Mouse (Mus musculus): Measurements from ENCODE around the gene Nmral1. TPM values are rescaled to one million over a fixed set of nuclear protein-coding genes. Genes with fewer than 3 reads are reported as not detected.

Gene Nmral1
- total and polyA plus RNA-seq, 3 experiments = 54.6 to 60.4 TPM; not detected in 1

DNA sequence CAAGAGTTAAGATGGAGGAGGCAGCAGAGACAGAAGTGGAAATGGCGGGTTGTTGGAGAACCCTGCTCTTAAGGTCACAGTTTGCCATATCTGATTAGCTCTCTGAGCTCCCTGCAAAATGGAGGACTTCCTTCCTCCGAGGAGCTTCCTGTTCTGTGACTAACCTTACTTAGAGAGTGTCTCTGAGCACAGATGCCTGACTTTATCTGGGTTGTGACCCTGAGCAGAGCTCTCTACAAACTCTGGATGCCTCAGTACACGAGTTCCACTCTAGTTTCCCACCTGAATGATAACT lies 3.7 kb upstream of the Nmral1 start (continued):
- TF ChIP-seq SIN3A (IDR thresholded peaks at IDR 0.05; ENCODE audit: low read length) (peak; percentile 11; the same call in 1 of the 2 replicates), POLR2AphosphoS2 (IDR thresholded peaks at IDR 0.05; ENCODE audit: low read length) (no peak), ZKSCAN1 (IDR thresholded peaks at IDR 0.05; ENCODE audit: low read depth, low read length) (no peak), POLR2AphosphoS5 (IDR thresholded peaks at IDR 0.05; ENCODE audit: borderline replicate concordance, low read depth, low read length) (no peak), ELF1 (IDR thresholded peaks at IDR 0.05; ENCODE audit: low read depth, low read length) (peak; percentile 38; the same call in 1 of the 2 replicates), GABPA (IDR thresholded peaks at IDR 0.05; ENCODE audit: low read depth, low read length) (no peak), TCF12 (IDR thresholded peaks at IDR 0.05; ENCODE audit: low read depth, low read length) (peak; percentile 50; the same call in 1 of the 2 replicates), EP300 (IDR thresholded peaks at IDR 0.05; ENCODE audit: low read depth in 1 of 2, low read length in 2 of 2) (peak in 1 of 2 experiments; percentile 52; a peak in 1 of 4 replicates), TBP (IDR thresholded peaks at IDR 0.05; ENCODE audit: low read depth, low read length) (peak; percentile 81; the same call in 1 of the 2 replicates)

DNA sequence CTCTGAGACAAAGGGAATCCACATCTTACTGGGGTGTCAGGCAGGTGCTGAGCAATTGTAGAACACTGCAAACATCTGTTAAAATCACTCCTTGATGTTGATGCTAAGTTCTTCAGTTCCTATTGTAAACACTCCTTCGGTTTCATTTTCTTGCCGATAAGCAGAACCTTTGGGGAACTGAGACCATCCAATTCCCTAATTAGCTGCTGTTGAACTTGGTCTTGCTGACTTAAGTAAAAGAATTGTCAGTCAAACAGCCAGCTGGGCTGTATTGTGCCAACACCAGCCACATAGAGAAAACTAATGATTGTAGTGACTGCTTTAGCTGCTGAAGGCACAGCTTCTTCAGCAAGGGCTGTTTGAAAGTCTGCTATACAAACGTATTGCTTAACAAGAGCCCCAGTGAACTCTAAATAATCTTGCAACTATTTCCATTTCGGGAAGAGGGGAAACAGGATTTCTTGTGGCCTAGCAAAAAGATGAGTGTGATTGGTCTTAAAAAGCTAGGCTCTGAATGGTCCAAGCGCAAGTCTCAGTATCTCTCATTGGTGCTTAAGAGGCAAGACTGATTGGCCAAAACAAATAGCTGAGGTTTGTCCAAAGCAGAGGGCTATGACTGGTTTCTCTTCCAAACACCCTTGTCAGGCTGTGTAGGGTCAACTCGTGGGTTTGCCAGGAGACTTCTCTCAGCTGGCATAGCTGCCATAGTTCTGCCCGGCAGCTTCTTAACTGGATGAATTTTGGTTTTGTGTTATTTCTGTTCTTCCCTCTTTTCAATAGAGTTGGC lies 3.2 kb upstream of the Nmral1 start:
- Histone ChIP-seq H3K4me3 (ENCODE audit: control insufficient read depth in 1 of 2, insufficient read depth in 1 of 2, low read depth in 2 of 2, low read length in 2 of 2) (peak overlapping the region; percentile 32 to 54), H3K27ac (ENCODE audit: control insufficient read depth, low read depth, low read length) (peak overlapping the region; percentile 81), H3K4me1 (ENCODE audit: control insufficient read depth in 1 of 2, insufficient read depth in 2 of 2, low read length in 2 of 2) (peaks cover 8 to 18% of the 10 kb centered on the region in 2 experiments; a peak in 3 of 4 replicates), H3K27me3 (ENCODE audit: control insufficient read depth in 1 of 2, insufficient read depth in 2 of 2, low read length in 2 of 2) (no peaks in the 10 kb centered on the region), H3K79me2 (ENCODE audit: control insufficient read depth, insufficient read depth, low read length, poor library complexity) (peaks cover 23% of the 10 kb centered on the region), H3K9me3 (replicated peaks; ENCODE audit: insufficient read depth, low read length) (no peaks in the 10 kb centered on the region), H3K9ac (ENCODE audit: control insufficient read depth, low read depth, low read length, poor library complexity, severe bottlenecking) (peak overlapping the region; percentile 31), H3K36me3 (ENCODE audit: control insufficient read depth in 1 of 2, insufficient read depth in 2 of 2, low read length in 2 of 2) (peaks cover 0 to 24% of the 10 kb centered on the region in 2 experiments; a peak in 2 of 4 replicates)
- peak; percentile 89 for DNase-seq (ENCODE audit: low read depth, low spot score)
- TF ChIP-seq RCOR1 (IDR thresholded peaks at IDR 0.05; ENCODE audit: low read depth, low read length) (peak; percentile 21; the same call in 1 of the 2 replicates), SIN3A (IDR thresholded peaks at IDR 0.05; ENCODE audit: low read length) (peak; percentile 20; the same call in 1 of the 2 replicates), MAX (IDR thresholded peaks at IDR 0.05; ENCODE audit: low read length) (no peak), NELFE (IDR thresholded peaks at IDR 0.05; ENCODE audit: low read depth, low read length) (peak; percentile 56; the same call in 1 of the 2 replicates), ZMIZ1 (IDR thresholded peaks at IDR 0.05; ENCODE audit: low read depth, low read length) (peak; percentile 35; the same call in 1 of the 2 replicates), POLR2A (IDR thresholded peaks at IDR 0.05; ENCODE audit: control insufficient read depth in 1 of 2, insufficient read depth in 1 of 2, low read depth in 1 of 2, low read length in 2 of 2, poor library complexity in 1 of 2) (peak in 1 of 2 experiments; percentile 40; a peak in 1 of 4 replicates)

DNA sequence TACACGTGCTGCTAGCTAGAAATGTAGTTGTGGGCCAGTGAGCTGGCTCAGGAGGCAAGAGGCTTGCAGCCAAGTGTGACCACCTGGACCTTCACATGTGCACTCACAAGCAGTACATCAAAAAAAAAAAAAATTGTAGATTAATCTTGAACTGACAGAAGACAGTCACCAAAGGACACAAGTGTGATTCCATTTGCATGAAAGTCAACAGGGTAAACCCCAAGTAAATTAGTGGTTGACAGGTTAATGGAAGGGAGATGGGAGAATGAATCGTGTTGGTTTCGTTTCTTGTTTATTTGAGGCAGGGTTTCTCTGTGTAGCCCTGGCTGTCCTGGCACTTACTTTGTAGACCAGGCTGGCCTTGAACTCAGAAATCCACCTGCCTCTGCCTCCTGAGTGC lies 1.3 kb downstream of the Nmral1 start:
- Histone ChIP-seq H3K36me3 (ENCODE audit: control insufficient read depth in 1 of 2, insufficient read depth in 2 of 2, low read length in 2 of 2) (peaks cover 0 to 17% of the 10 kb centered on the region in 2 experiments; a peak in 3 of 4 replicates), H3K9ac (ENCODE audit: control insufficient read depth, low read depth, low read length, poor library complexity, severe bottlenecking) (peak overlapping the region; percentile 94), H3K27me3 (ENCODE audit: control insufficient read depth in 1 of 2, insufficient read depth in 2 of 2, low read length in 2 of 2) (no peaks in the 10 kb centered on the region), H3K9me3 (replicated peaks; ENCODE audit: insufficient read depth, low read length) (no peaks in the 10 kb centered on the region), H3K27ac (ENCODE audit: control insufficient read depth, low read depth, low read length) (no peak overlapping the region), H3K4me1 (ENCODE audit: control insufficient read depth in 1 of 2, insufficient read depth in 2 of 2, low read length in 2 of 2) (peaks cover 4 to 14% of the 10 kb centered on the region in 2 experiments; a peak in 3 of 4 replicates), H3K4me3 (ENCODE audit: control insufficient read depth in 1 of 2, insufficient read depth in 1 of 2, low read depth in 2 of 2, low read length in 2 of 2) (peak overlapping the region; percentile 65 to 93), H3K79me2 (ENCODE audit: control insufficient read depth, insufficient read depth, low read length, poor library complexity) (peaks cover 16% of the 10 kb centered on the region)
- peak; percentile 32 for DNase-seq (ENCODE audit: low read depth, low spot score)
- TF ChIP-seq MYC (IDR thresholded peaks at IDR 0.05; ENCODE audit: low read depth, low read length) (no peak), RCOR1 (IDR thresholded peaks at IDR 0.05; ENCODE audit: low read depth, low read length) (no peak), MAZ (IDR thresholded peaks at IDR 0.05; ENCODE audit: low read depth, low read length) (no peak), ZMIZ1 (IDR thresholded peaks at IDR 0.05; ENCODE audit: low read depth, low read length) (no peak), TCF12 (IDR thresholded peaks at IDR 0.05; ENCODE audit: low read depth, low read length) (no peak), ZNF384 (IDR thresholded peaks at IDR 0.05; ENCODE audit: low read depth, low read length) (0 out of 2 replicates have a peak, but pooled peaks have one; percentile 16), MYB (IDR thresholded peaks at IDR 0.05; ENCODE audit: low read depth, low read length) (no peak), JUND (IDR thresholded peaks at IDR 0.05; ENCODE audit: low read depth, low read length) (no peak)
